Mouse (Mus musculus): ENCODE results near the gene Svbp.

GRCm38 (mm10) chr4:119241664-119242063, 46.6 kb downstream of the Svbp start:
- no peak for TF ChIP-seq EP300 (IDR thresholded peaks at IDR 0.05; ENCODE audit: low read depth)
- TF ChIP-seq CTCF (IDR thresholded peaks at IDR 0.05; ENCODE audit: low read depth), result peak; percentile 61

Measured in liver, postnatal 0 days (tissue).